Mouse (Mus musculus): Measurements from ENCODE around the gene Ltb.

DNA sequence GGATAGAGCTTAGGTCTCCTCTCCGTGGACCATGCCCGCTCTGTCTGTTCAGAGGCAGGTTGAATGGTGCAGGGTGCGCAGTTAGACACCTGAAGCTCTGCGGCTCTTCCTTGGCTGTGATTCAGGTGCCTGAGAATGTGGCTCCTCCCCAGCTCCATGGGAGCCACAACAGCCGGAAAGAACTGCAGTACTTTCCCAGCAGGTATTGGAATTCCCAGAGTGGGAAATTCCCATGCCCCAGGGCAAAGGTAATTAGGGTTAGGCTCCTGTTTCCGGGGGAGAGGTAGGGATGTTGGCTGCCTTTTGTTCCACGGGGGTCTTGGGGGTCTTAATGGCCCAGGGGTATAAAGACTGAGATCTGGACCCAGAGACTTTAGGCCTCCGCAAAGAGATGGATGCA is 4.7 kb downstream of the Ltb start:
- TF ChIP-seq CTCF (IDR thresholded peaks at IDR 0.05; ENCODE audit: extremely low read depth, insufficient read depth, insufficient read length, insufficient replicate concordance) (no peak), POLR2A (IDR thresholded peaks at IDR 0.05; ENCODE audit: low read depth, low read length) (no peak)

Data from spleen, adult 2 months (tissue).